Mouse (Mus musculus) hindbrain, embryonic 11.5 days (tissue): Measurements from ENCODE around the gene Tpte. TPM values are rescaled to one million over a fixed set of nuclear protein-coding genes. Genes with fewer than 3 reads are reported as not detected.

Source experiments
- ATAC-seq: fragments of 200-750 bp; cut with Nextera tagmentation; 2 replicates; pipeline ENCODE4 v1.8.0; 2017; ENCODE audit warnings: mild to moderate bottlenecking, moderate TSS enrichment, moderate library complexity; ENCODE audit not compliant: low FRiP score
- DNase-seq: peaks from one replicate; pipeline ENCODE4 v3.0.0-alpha.2; 2015; ENCODE audit warnings: low spot score
- H3K27ac ChIP-seq: fragments of 300-500 bp; sonication (generic); 2 replicates; pipeline ENCODE4 v1.5.1; 2014; ENCODE audit warnings: mild to moderate bottlenecking, low read depth, low read length
- H3K27me3 ChIP-seq: fragments of 300-500 bp; sonication (generic); 2 replicates; pipeline ENCODE4 v1.6.1; 2014; ENCODE audit warnings: mild to moderate bottlenecking, low read length, moderate library complexity, mixed read lengths; ENCODE audit not compliant: control insufficient read depth, insufficient read depth
- H3K36me3 ChIP-seq: fragments of 300-500 bp; sonication (generic); 2 replicates; pipeline ENCODE4 v1.6.1; 2014; ENCODE audit warnings: mild to moderate bottlenecking, low read length, moderate library complexity, mixed read lengths; ENCODE audit not compliant: control insufficient read depth, insufficient read depth
- H3K4me1 ChIP-seq: fragments of 300-500 bp; sonication (generic); replicated peaks from 2 replicates; pipeline ENCODE4 v1.6.1; 2014; ENCODE audit warnings: low read length, mixed read lengths; ENCODE audit not compliant: control insufficient read depth, insufficient read depth
- H3K4me2 ChIP-seq: fragments of 300-500 bp; sonication (generic); replicated peaks from 2 replicates; pipeline ENCODE4 v1.6.1; 2014; ENCODE audit warnings: mild to moderate bottlenecking, low read depth, low read length
- H3K4me3 ChIP-seq: fragments of 300-500 bp; sonication (generic); 2 replicates; pipeline ENCODE4 v1.5.1; 2014; ENCODE audit warnings: low read depth, low read length
- H3K9ac ChIP-seq: fragments of 300-500 bp; sonication (generic); 2 replicates; pipeline ENCODE4 v1.6.1; 2014; ENCODE audit warnings: low read depth, low read length
- H3K9me3 ChIP-seq: fragments of 300-500 bp; sonication (generic); 2 replicates; pipeline ENCODE4 v1.6.1; 2016; ENCODE audit warnings: low read length; ENCODE audit not compliant: control insufficient read depth
- WGBS: fragments of 180-500 bp; shearing (Covaris S2); extraction: QIAGEN DNeasy Blood & Tissue Kit; methylation state at CpG from one replicate; pipeline ENCODE4 v1.1.7; 2014; 5-methylcytosine and 5-hydroxymethylcytosine counted together
- polyA plus RNA-seq: library from polyadenylated mRNA; unstranded; fragments of >200 nt; fragmentation: Nextera tagmentation; extraction: Ambion mirVana; gene quantifications from 2 replicates; pipeline ENCODE4 v1.2.1, GENCODE M21; 2014

Gene Tpte
- polyA plus RNA-seq, 1 experiment from 2014 or later: not detected

- Histone ChIP-seq H3K4me2 (no peak overlapping the region), H3K9ac (no peak overlapping the region), H3K27ac (no peak overlapping the region), H3K36me3 (no peaks in the 10 kb centered on the region), H3K4me1 (no peaks in the 10 kb centered on the region), H3K9me3 (no peaks in the 10 kb centered on the region), H3K27me3 (no peaks in the 10 kb centered on the region), H3K4me3 (no peak overlapping the region)
- ATAC-seq: no peak
- WGBS: 95% methylated on average over 6 of the region's 6 CpGs
- no peak for DNase-seq
These were observed 101.9 kb downstream of the Tpte start for GRCm38 (mm10) chr8:22385158-22385557.

- Histone ChIP-seq H3K9ac (no peak overlapping the region), H3K36me3 (no peaks in the 10 kb centered on the region), H3K4me1 (no peaks in the 10 kb centered on the region), H3K27me3 (no peaks in the 10 kb centered on the region), H3K9me3 (no peaks in the 10 kb centered on the region), H3K4me2 (no peak overlapping the region), H3K4me3 (no peak overlapping the region), H3K27ac (no peak overlapping the region)
- DNase-seq (no peak), ATAC-seq (no peak)
- 85% methylated on average over 10 of the region's 10 CpGs for WGBS
These were observed 106.6 kb downstream of the Tpte start for GRCm38 (mm10) chr8:22389874-22390273.

GRCm38 (mm10) chr8:22390766-22391463, 107.7 kb downstream of the Tpte start:
- no peaks in the 10 kb centered on the region for H3K36me3 ChIP-seq
- ATAC-seq (no peak), DNase-seq (no peak)
- no peaks in the 10 kb centered on the region for H3K9me3 ChIP-seq
- H3K27me3 ChIP-seq: no peaks in the 10 kb centered on the region
- 93% methylated on average over 8 of the region's 8 CpGs for WGBS
- no peak overlapping the region for H3K27ac ChIP-seq
- H3K4me3 ChIP-seq: no peak overlapping the region
- no peak overlapping the region for H3K9ac ChIP-seq
- no peak overlapping the region for H3K4me2 ChIP-seq
- H3K4me1 ChIP-seq: no peaks in the 10 kb centered on the region

- no peaks in the 10 kb centered on the region for H3K4me1 ChIP-seq
- H3K9me3 ChIP-seq: no peaks in the 10 kb centered on the region
- H3K27me3 ChIP-seq: no peaks in the 10 kb centered on the region
- no peak overlapping the region for H3K27ac ChIP-seq
- no peak overlapping the region for H3K9ac ChIP-seq
- 83% methylated on average over 4 of the region's 4 CpGs for WGBS
- H3K36me3 ChIP-seq: no peaks in the 10 kb centered on the region
- ATAC-seq: no peak
- no peak overlapping the region for H3K4me3 ChIP-seq
- no peak overlapping the region for H3K4me2 ChIP-seq
- DNase-seq: no peak
These were observed 111.2 kb downstream of the Tpte start for GRCm38 (mm10) chr8:22394471-22394870.

- Histone ChIP-seq H3K4me3 (no peak overlapping the region), H3K9ac (no peak overlapping the region), H3K4me1 (no peaks in the 10 kb centered on the region), H3K36me3 (no peaks in the 10 kb centered on the region), H3K4me2 (no peak overlapping the region), H3K27ac (no peak overlapping the region), H3K9me3 (no peaks in the 10 kb centered on the region), H3K27me3 (no peaks in the 10 kb centered on the region)
- ATAC-seq (no peak), DNase-seq (no peak)
- 95% methylated on average over 8 of the region's 8 CpGs for WGBS
These were observed 112.0 kb downstream of the Tpte start for GRCm38 (mm10) chr8:22395256-22395655.

GRCm38 (mm10) chr8:22397811-22398141, 114.5 kb downstream of the Tpte start:
- ATAC-seq: no peak
- Histone ChIP-seq H3K9me3 (no peaks in the 10 kb centered on the region), H3K4me2 (peak overlapping the region; percentile 89), H3K27ac (no peak overlapping the region; the same call in 1 of the 2 replicates), H3K27me3 (no peaks in the 10 kb centered on the region), H3K9ac (peak overlapping the region; percentile 70), H3K4me1 (no peaks in the 10 kb centered on the region), H3K36me3 (no peaks in the 10 kb centered on the region), H3K4me3 (peak overlapping the region; percentile 77)
- DNase-seq: no peak
- WGBS: under 1% methylated on average over 12 of the region's 13 CpGs

GRCm38 (mm10) chr8:22398142-22398951, 115.1 kb downstream of the Tpte start, which contains the start of gene Slc25a15:
Gene Slc25a15, minus strand, starts transcription at chr8:22398597.
- Histone ChIP-seq H3K4me1 (no peaks in the 10 kb centered on the region), H3K27me3 (no peaks in the 10 kb centered on the region), H3K9ac (peak within 1 kb of the TSS; percentile 70), H3K36me3 (no peaks in the 10 kb centered on the region), H3K9me3 (no peaks in the 10 kb centered on the region), H3K4me2 (peak within 1 kb of the TSS; percentile 89), H3K4me3 (peak within 1 kb of the TSS; percentile 77), H3K27ac (no peak within 1 kb of the TSS; the same call in 1 of the 2 replicates)
- ATAC-seq (peak; percentile 94), DNase-seq (peak; percentile 91)
- 1% methylated on average over 48 of the region's 77 CpGs for WGBS

- H3K4me2 ChIP-seq: peak overlapping the region; percentile 89; the same call in 1 of the 2 replicates
- peak overlapping the region; percentile 70 for H3K9ac ChIP-seq
- WGBS: 92% methylated on average over 8 of the region's 8 CpGs
- H3K9me3 ChIP-seq: no peaks in the 10 kb centered on the region
- H3K27ac ChIP-seq: no peak overlapping the region
- H3K27me3 ChIP-seq: no peaks in the 10 kb centered on the region
- no peaks in the 10 kb centered on the region for H3K4me1 ChIP-seq
- no peaks in the 10 kb centered on the region for H3K36me3 ChIP-seq
- no peak for DNase-seq
- peak overlapping the region; percentile 77; the same call in 1 of the 2 replicates for H3K4me3 ChIP-seq
- ATAC-seq: no peak
These were observed 116.1 kb downstream of the Tpte start for GRCm38 (mm10) chr8:22399285-22399880.
